Mouse (Mus musculus) C2C12 (cell line): ENCODE results near the gene Ifna6.
"Not testable (repeated sequence)": the region's sequence is repeated elsewhere in the genome, so short reads cannot be mapped to it uniquely, and the experiment has no call there.

ENCODE experiments used
- CEBPB ChIP-seq: IDR thresholded peaks from one replicate; pipeline ENCODE4 v1.6.1; 2011; ENCODE audit warnings: low read depth, mild to moderate bottlenecking, control low read depth, moderate library complexity
- CTCF ChIP-seq: IDR thresholded peaks from one replicate; pipeline ENCODE4 v1.5.1; 2011; ENCODE audit not compliant: control insufficient read depth, insufficient read depth, insufficient read length
- MAX ChIP-seq: IDR thresholded peaks from one replicate; pipeline ENCODE4 v1.6.1; 2011; ENCODE audit warnings: mild to moderate bottlenecking, control low read depth

DNA sequence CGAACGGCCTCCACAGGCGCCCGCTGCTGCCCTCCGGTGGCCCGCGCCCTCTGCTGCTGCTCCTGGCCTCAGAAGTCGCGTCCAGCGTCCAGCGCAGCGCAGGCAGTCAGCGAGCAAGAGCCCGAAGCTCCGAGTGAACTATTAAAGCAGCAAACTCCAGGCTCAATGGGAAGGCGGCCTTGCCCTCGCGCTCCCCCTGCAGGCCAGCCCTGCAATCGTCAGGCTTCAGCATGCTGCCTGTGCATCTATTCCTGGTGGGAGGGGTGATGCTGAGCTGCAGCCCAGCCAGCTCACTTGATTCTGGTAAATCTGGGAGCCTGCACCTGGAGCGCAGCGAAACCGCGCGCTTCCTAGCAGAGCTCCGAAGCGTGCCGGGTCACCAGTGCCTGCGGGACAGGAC, 38.8 kb upstream of the Ifna6 start, which contains the start of gene Gm13277:
- not testable (repeated sequence) for TF ChIP-seq CTCF, CEBPB, MAX
